Mouse (Mus musculus) liver, adult 2 months (tissue): ENCODE measurements around the gene Mdc1. TPM values are rescaled to one million over a fixed set of nuclear protein-coding genes. Genes with fewer than 3 reads are reported as not detected.
A peak's percentile ranks its signal among the peaks of the same experiment; 100 is the strongest.

Source experiments
- DNase-seq: peaks from one replicate; pipeline ENCODE4 v3.0.0-alpha.2; 2011; ENCODE audit warnings: low read depth, low spot score; ENCODE audit errors: extremely low read depth
- H3K27ac ChIP-seq: fragments of 200-500 bp; replicated peaks from 2 replicates; pipeline ENCODE4 v1.5.1; 2012; ENCODE audit warnings: low read depth, mild to moderate bottlenecking, control low read depth, inconsistent platforms, low read length; ENCODE audit not compliant: insufficient read depth
- H3K27me3 ChIP-seq: fragments of 200-500 bp; 2 replicates; pipeline ENCODE4 v1.6.1; 2012; ENCODE audit warnings: mild to moderate bottlenecking, moderate library complexity, low read length, inconsistent platforms; ENCODE audit not compliant: control insufficient read depth, insufficient read depth
- H3K36me3 ChIP-seq: fragments of 200-500 bp; 2 replicates; pipeline ENCODE4 v1.6.1; 2012; ENCODE audit warnings: low read length, inconsistent platforms; ENCODE audit not compliant: control insufficient read depth, insufficient read depth
- H3K4me1 ChIP-seq: fragments of 200-500 bp; 2 replicates; pipeline ENCODE4 v1.6.1; 2011; ENCODE audit warnings: low read length; ENCODE audit not compliant: control insufficient read depth, insufficient read depth
- H3K4me3 ChIP-seq: fragments of 200-500 bp; 2 replicates; pipeline ENCODE4 v1.5.1; 2011; ENCODE audit warnings: low read depth, mild to moderate bottlenecking, control low read depth, low read length, moderate library complexity; ENCODE audit not compliant: insufficient read depth
- H3K79me2 ChIP-seq: fragments of 200-500 bp; 2 replicates; pipeline ENCODE4 v1.6.1; 2012; ENCODE audit warnings: inconsistent platforms, mild to moderate bottlenecking, low read length, moderate library complexity; ENCODE audit not compliant: control insufficient read depth, insufficient read depth
- H3K9ac ChIP-seq: fragments of 200-500 bp; 2 replicates; pipeline ENCODE4 v1.6.1; 2012; ENCODE audit warnings: low read depth, mild to moderate bottlenecking, control low read depth, inconsistent platforms, low read length
- CTCF ChIP-seq: fragments of 200-500 bp; IDR thresholded peaks from 2 replicates; pipeline ENCODE4 v1.5.1; 2011; ENCODE audit warnings: low read depth, low read length, control low read depth
- POLR2A ChIP-seq: fragments of 200-500 bp; IDR thresholded peaks from 2 replicates; pipeline ENCODE4 v1.6.1; 2011; ENCODE audit warnings: low read length, control low read depth; ENCODE audit not compliant: insufficient read depth; ENCODE audit errors: extremely low read depth
- WGBS: fragments of 180-500 bp; shearing (Covaris S2); methylation state at CpG from one replicate; pipeline ENCODE4 v1.1.7; 2018; 5-methylcytosine and 5-hydroxymethylcytosine counted together
- polyA plus RNA-seq: library from polyadenylated mRNA; depleted of rRNA; stranded (reverse); fragments of >200 nt; gene quantifications from 2 replicates; pipeline ENCODE4 v1.2.3, GENCODE M21; 2012
- total RNA-seq: library from RNA; depleted of rRNA; stranded (reverse); fragments of >200 nt; gene quantifications from 2 replicates; pipeline ENCODE4 v1.2.3, GENCODE M21; 2014

The Mdc1 gene
- total and polyA plus RNA-seq, 2 experiments: 2.4 to 3.0 TPM

DNA sequence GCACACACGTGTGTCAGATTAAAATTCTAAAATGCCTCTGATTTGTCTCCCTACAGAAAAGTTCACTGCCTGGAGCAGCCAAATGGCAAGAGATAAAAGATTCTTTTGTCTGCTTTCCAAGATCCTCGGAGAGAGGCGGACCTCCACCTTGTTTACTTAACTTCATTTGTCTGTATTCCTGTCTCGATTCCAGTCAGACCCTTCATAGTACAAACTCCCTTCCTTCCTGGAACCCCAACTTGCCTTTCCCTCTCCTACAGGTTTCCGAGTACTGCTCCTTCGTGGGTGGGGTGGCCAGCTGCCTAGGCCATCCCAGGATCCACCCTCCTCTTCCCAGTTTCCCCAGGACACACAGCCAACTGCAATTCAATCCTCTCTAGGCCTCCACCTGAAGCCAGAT lies 38.3 kb upstream of the Mdc1 start:
- H3K4me3 ChIP-seq: no peak overlapping the region
- no peaks in the 10 kb centered on the region for H3K27me3 ChIP-seq
- TF ChIP-seq CTCF (no peak), POLR2A (no peak)
- H3K27ac ChIP-seq: no peak overlapping the region
- DNase-seq: peak; percentile 63
- WGBS: 22% methylated on average over 6 of the region's 6 CpGs
- H3K79me2 ChIP-seq: no peaks in the 10 kb centered on the region
- H3K4me1 ChIP-seq: peaks cover 9% of the 10 kb centered on the region; the same call in 1 of the 2 replicates
- H3K9ac ChIP-seq: no peak overlapping the region
- no peaks in the 10 kb centered on the region for H3K36me3 ChIP-seq

- Histone ChIP-seq H3K9ac (no peak overlapping the region), H3K36me3 (no peaks in the 10 kb centered on the region), H3K79me2 (no peaks in the 10 kb centered on the region), H3K4me3 (no peak overlapping the region), H3K4me1 (peaks cover 9% of the 10 kb centered on the region; the same call in 1 of the 2 replicates), H3K27me3 (no peaks in the 10 kb centered on the region), H3K27ac (no peak overlapping the region)
- no peak for TF ChIP-seq CTCF
- TF ChIP-seq POLR2A: no peak
- 12% methylated on average over 4 of the region's 4 CpGs for WGBS
- DNase-seq: peak; percentile 74
These were observed 37.4 kb upstream of the Mdc1 start for GRCm38 (mm10) chr17:35803858-35804399.

DNA sequence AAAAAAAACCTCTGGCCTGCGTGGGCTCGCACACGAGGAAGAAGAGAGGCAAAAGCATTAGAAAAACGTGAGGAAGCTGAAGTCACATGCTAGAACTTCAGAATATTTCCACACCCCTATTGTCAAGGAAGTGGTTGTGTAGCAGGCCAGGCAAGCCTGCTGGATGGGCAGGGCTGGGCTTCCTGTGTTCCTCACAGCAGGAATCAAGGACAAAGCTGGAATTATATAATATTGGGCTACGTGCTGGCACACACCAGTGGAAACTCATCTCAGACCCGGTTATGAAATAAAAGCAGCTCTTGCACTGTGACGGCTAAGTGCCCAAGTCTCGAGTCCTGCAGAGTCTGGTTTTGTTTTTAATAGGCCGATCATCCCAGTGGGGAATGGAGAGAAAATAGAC lies 33.2 kb upstream of the Mdc1 start:
- Histone ChIP-seq H3K9ac (no peak overlapping the region), H3K27ac (peak overlapping the region; percentile 65), H3K27me3 (no peaks in the 10 kb centered on the region), H3K79me2 (no peaks in the 10 kb centered on the region), H3K4me3 (no peak overlapping the region), H3K36me3 (no peaks in the 10 kb centered on the region), H3K4me1 (peaks cover 13% of the 10 kb centered on the region)
- TF ChIP-seq CTCF: no peak
- no peak for TF ChIP-seq POLR2A
- 47% methylated on average over 9 of the region's 9 CpGs for WGBS
- DNase-seq: peak; percentile 61

DNA sequence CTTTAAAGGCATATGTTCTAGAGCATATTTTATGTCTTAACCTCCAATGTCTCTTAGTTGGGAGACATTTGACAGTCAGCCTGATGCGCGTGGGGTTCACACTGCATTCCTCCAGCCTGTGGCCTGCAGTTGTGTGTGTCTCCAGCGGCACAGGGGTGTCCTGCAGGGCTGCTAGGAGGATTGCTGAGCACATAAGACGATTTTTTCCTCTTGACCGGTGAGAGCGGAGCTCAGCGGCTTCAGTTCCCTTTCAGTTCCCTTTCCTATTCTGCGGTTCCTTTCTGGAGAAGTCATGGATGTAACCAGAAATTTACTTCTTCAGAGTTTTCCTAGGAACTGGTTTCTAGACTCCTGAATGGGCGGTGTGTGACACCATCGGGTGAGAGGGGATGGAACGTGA lies 31.9 kb upstream of the Mdc1 start:
- TF ChIP-seq POLR2A: no peak
- 0 out of 2 replicates have a peak, but pooled peaks have one; percentile 4 for TF ChIP-seq CTCF
- Histone ChIP-seq H3K4me1 (peaks cover 12% of the 10 kb centered on the region), H3K9ac (no peak overlapping the region)

GRCm38 (mm10) chr17:35810900-35811648 lies 30.2 kb upstream of the Mdc1 start:
- DNase-seq: no peak
- 61% methylated on average over 5 of the region's 5 CpGs for whole genome bisulfite sequencing
- TF ChIP-seq POLR2A (no peak), CTCF (no peak)

More for the DNA sequence above, 31.9 kb upstream of the Mdc1 start:
- no peaks in the 10 kb centered on the region for H3K27me3 ChIP-seq
- WGBS: 85% methylated on average over 11 of the region's 11 CpGs
- H3K36me3 ChIP-seq: no peaks in the 10 kb centered on the region
- no peak for DNase-seq
- no peak overlapping the region for H3K4me3 ChIP-seq
- H3K79me2 ChIP-seq: no peaks in the 10 kb centered on the region
- H3K27ac ChIP-seq: no peak overlapping the region

GRCm38 (mm10) chr17:35812307-35812706 lies 29.0 kb upstream of the Mdc1 start:
- no peak for DNase-seq
- no peaks in the 10 kb centered on the region for H3K79me2 ChIP-seq
- TF ChIP-seq POLR2A (no peak), CTCF (no peak)
- H3K4me3 ChIP-seq: no peak overlapping the region
- no peak overlapping the region for H3K9ac ChIP-seq
- peaks cover 27% of the 10 kb centered on the region for H3K4me1 ChIP-seq
- H3K27me3 ChIP-seq: no peaks in the 10 kb centered on the region
- no peaks in the 10 kb centered on the region for H3K36me3 ChIP-seq
- WGBS: 92% methylated on average over 5 of the region's 5 CpGs
- H3K27ac ChIP-seq: no peak overlapping the region

More at GRCm38 (mm10) chr17:35810900-35811648, 30.2 kb upstream of the Mdc1 start:
- Histone ChIP-seq H3K36me3 (no peaks in the 10 kb centered on the region), H3K27ac (no peak overlapping the region), H3K9ac (no peak overlapping the region), H3K27me3 (no peaks in the 10 kb centered on the region), H3K79me2 (no peaks in the 10 kb centered on the region), H3K4me3 (no peak overlapping the region), H3K4me1 (peaks cover 22% of the 10 kb centered on the region)
